24 mouse cellular contexts compared by ENCODE assay signal in the genomic region with DNA sequence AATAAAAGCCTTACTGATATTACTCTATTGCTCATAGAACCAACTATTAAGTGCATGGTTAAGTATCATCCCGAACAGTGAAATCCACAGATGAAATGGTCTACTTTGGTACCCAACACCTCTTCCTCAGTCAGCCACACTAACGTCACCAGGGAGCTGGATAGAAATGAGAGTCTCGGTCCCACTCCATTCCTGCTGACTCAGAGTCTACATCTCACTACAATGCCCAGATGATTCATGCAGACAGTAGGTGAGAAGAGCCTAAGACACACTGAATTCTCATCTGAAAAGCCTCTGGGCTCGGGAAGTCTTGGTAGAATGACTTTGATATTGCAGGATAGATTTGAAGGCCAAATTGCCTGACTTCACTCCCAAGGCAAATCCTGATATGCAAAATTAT.
"Had no signal": no experiment of that assay in that cellular context is flagged by ENCODE, and none has a peak within 500 bp of the region (broad histone marks: within the 10 kb centered on the region; RNA-seq: fewer than 3 reads in every experiment).

No protein-coding gene starts in this region.

- ATAC-seq: hindbrain, postnatal 0 days; intestine, embryonic 16.5 days; liver, embryonic 12.5 days had no signal

- H3K27me3 ChIP-seq: heart, embryonic 13.5 days; heart, embryonic 15.5 days; hindbrain, embryonic 13.5 days; hindbrain, embryonic 15.5 days; kidney, embryonic 15.5 days; limb, embryonic 13.5 days; limb, embryonic 15.5 days; liver, embryonic 12.5 days had no signal

- DNase-seq: gastrocnemius, postnatal 14 days; gastrocnemius, postnatal 36 days; heart, adult 11 months; heart, adult 2 months; heart, postnatal 14 days; heart, postnatal 36 days; kidney, adult 11 months; kidney, adult 2 months; kidney, adult 9 months; kidney, postnatal 14 days; kidney, postnatal 36 days; layer of hippocampus, adult 9-11 months; layer of hippocampus, postnatal 36 days; left cerebral cortex, postnatal 4 days had no signal
